Mouse (Mus musculus) testis, postnatal 14 days (tissue): ENCODE measurements around the gene Gm3371.
"Not testable (repeated sequence)": the region's sequence is repeated elsewhere in the genome, so short reads cannot be mapped to it uniquely, and the experiment has no call there.

Source experiments
- DNase-seq: peaks from one replicate; pipeline ENCODE4 v3.0.0; 2021; ENCODE audit warnings: low spot score

Gene Gm3371

DNA sequence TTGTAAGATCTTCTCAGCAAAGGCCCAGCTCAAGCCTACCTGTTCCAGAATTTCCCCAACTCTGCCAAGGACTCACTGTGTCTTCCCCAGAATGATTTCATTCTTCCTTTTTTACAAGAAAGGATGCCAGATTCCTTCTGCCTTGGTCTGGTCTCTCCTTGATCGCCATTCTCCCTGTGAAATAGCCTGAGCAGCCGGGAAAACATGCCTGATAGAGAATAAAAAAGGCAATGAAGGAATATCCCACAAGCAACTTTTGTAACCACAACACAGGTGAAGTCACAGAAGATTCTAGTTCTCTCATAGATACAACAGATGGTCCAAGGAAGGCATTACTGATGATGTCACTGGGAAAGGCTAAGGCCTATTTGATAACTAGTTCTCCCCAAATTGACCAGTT lies at the start of gene Gm3371:
Gene Gm3371 (minus strand): TSS at position 101 of the 400 bp plus-strand sequence.
- not testable (repeated sequence) for DNase-seq

GRCm38 (mm10) chr14:44433335-44433734 lies 22.8 kb upstream of the Gm3371 start, which contains the start of gene Gm8232:
Gene Gm8232 (plus strand): TSS chr14:44433635.
- DNase-seq = not testable (repeated sequence)

- DNase-seq = not testable (repeated sequence)
Observed at GRCm38 (mm10) chr14:44384233-44384632, 26.3 kb downstream of the Gm3371 start.

DNA sequence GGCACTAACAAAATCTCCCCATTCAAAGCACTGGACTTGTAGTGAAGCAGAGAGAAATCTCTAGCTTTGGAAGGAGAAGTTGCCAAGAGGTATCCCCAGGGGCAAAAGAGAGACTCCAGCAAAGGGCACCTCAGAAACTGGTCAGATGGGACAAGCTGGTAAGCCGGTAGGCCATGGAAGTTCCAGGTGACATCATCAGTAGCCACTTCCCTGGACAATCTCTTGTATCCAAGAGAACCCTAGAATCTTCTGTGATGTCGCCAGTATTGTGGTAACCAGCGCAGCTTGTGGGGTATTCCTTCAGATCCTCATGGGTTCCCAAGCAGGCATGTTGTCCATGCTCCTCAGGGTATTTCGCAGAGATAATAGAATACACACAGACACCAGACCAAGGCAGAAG lies 45.4 kb downstream of the Gm3371 start, which contains the start of gene Gm8229:
Gene Gm8229 (plus strand): TSS at position 301 of the 400 bp plus-strand sequence.
- DNase-seq = not testable (repeated sequence)

- not testable (repeated sequence) for DNase-seq
Observed at GRCm38 (mm10) chr14:44362301-44362700, 48.2 kb downstream of the Gm3371 start.

DNA sequence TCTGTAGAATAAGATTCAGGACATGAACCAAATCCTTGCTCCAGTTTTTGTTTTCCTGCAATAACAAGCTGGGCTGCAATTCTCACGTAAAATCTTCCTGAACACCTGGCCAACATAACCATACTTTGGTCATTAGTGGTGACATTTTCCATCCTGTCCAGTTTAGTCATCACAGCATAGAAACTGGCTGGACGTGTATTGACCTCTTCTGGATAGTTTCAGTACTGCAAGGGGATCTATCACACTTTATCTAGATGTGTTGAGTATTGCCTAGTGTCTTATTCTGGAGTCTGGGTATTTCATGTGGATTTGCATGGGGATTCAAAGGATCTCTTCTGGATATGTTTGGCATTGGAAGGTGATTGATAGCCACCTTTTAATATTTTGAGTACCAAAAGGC lies 49.1 kb downstream of the Gm3371 start:
- DNase-seq = not testable (repeated sequence)
